Mouse (Mus musculus): ENCODE measurements around the gene Krt13.

DNA sequence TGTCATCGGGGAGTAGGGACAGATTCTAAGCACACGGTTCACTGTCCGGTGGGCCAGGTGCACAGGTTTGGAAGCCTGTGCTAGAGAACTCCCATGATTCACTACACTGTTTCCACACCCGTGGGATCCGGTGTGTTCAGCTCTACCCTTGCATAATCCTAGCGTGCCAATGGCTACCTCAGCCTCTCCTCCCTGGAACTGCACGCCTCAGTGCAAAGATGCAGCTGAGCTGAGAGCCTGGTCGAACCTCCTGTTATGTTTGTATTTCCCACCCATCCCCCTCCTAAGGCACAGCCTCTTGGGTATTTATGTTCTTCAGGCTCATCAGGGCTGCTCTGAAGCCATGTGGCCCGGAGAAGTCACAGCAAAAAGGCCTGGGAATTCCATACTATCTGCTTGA lies 23.5 kb downstream of the Krt13 start:
- no peak for TF ChIP-seq GATA1 (IDR thresholded peaks at IDR 0.05; ENCODE audit: borderline replicate concordance, low read length)
- TF ChIP-seq FLI1 (IDR thresholded peaks at IDR 0.05; ENCODE audit: low read length): no peak
